Mouse (Mus musculus) layer of hippocampus, adult 9-10 months (tissue): ENCODE measurements around the gene Ccnyl1.
"Not testable (repeated sequence)": the region's sequence is repeated elsewhere in the genome, so short reads cannot be mapped to it uniquely, and the experiment has no call there.

ENCODE experiments used
- DNase-seq: peaks from one replicate; pipeline ENCODE4 v3.0.0; 2022; ENCODE audit warnings: low spot score

The Ccnyl1 gene

GRCm38 (mm10) chr1:64690213-64691013, at the start of gene Ccnyl1:
TSS of gene Ccnyl1 (plus strand) at chr1:64690455.
- peak; percentile 94 for DNase-seq

- no peak for DNase-seq
These were observed 49.2 kb upstream of the Ccnyl1 start for GRCm38 (mm10) chr1:64641069-64641468.

GRCm38 (mm10) chr1:64642541-64642940, 47.7 kb upstream of the Ccnyl1 start:
- not testable (repeated sequence) for DNase-seq

GRCm38 (mm10) chr1:64644513-64644912, 45.7 kb upstream of the Ccnyl1 start:
- no peak for DNase-seq

DNA sequence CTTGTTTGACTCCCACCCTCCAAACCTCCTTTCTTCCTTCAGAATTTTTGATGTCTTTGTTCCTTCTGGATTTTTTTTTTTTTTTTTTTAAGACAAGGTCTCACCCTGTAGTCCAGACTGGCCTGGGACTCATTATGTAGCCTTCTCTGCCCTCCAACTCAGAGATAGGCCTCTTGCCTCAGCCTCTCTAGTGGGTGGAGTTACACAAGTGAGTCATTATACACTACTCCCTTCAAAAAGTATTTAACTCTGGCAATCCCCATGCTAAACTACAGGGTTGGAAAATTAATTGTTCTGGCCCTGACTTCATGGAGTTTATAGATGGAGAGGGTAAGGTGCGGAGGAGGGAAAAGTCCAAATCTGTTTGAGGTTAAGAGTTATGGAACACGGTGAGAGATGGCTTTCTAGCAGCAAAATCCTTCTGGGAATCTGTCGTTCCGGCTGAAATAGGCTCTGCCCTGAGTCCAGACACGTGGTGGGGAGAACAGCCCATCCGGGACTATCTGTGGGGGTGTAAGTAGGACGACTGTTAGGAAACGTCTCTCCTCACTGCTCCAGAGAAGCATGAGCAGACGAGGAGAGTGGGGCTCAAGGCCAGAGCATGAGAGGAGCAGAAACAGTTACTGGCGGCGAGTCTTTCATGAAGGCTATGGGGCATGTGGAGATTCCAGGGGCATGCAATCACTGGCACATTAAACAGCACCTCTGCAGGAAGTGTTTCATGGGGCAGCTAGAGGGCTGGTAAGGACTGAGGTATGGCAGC, 40.7 kb upstream of the Ccnyl1 start:
- no peak for DNase-seq

GRCm38 (mm10) chr1:64653701-64654100, 36.6 kb upstream of the Ccnyl1 start:
- DNase-seq, result no peak

DNA sequence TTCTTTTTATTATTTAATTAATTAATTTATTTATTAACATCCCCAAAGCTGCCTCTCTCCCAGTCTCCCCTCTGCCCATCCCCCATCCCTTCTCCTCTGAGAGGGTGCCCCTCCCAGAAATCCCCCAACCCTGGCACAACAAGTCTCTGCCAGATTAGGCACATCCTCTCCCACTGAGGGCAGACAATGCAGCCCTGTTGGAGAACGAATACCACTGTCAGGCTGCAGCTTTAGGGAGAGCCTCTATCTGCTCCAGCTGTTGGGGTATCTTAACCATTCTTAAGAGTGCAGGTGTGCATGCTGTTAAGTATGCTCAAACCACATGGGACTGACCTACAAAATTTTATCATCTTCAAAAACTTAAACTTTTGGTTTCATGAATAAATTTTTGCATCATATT, 34.8 kb upstream of the Ccnyl1 start:
- no peak for DNase-seq

DNA sequence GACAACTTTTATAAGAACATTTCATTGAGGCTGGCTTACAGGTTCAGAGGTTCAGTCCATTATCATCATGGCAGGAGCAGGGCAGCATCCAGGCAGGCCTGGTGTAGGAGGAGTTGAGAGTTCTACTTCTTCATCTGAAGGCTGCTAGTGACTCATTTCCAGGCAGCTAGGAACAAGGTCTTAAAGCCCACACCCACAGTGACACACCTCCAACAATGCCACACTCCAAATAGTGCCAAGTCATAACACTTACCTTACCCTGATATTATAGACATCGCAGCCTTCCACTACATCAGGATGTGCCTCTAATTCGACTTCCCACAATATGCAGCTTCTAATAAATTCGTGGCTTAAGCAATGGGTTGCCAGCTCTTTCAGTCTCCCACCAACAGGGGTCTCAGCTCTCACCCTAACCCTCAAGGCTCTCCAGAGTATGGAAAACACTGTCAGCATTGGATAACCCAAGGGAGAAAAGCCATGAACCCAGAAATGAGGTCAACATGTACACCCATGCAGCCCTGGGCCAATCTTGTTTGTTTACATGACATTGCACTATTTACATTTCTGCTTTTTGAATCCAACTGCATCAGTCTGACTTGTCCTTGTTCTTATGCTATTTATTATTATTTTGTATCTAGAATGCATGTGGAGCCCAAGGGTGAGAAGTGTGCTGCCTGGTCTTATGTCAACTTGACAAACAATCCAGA, 33.7 kb upstream of the Ccnyl1 start:
- no peak for DNase-seq

DNA sequence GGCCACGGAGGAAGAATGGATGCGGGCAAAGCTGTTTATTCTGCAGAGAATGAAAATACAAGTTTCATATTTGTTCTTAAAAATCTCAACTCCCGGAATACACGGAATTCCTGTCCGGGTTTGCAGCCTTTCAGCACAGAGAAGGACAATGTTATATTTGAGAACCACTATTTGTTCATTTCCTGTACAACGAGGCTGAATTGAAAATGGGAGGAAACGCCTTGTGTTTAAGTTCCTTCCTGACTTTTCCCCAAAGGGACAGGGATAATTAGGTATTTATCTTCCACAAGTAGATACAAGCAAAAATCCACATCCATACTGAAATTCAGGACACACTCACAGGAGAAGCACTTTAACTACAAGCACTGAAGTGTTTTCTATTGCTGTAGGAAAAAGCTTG, 31.4 kb upstream of the Ccnyl1 start:
- no peak for DNase-seq

DNA sequence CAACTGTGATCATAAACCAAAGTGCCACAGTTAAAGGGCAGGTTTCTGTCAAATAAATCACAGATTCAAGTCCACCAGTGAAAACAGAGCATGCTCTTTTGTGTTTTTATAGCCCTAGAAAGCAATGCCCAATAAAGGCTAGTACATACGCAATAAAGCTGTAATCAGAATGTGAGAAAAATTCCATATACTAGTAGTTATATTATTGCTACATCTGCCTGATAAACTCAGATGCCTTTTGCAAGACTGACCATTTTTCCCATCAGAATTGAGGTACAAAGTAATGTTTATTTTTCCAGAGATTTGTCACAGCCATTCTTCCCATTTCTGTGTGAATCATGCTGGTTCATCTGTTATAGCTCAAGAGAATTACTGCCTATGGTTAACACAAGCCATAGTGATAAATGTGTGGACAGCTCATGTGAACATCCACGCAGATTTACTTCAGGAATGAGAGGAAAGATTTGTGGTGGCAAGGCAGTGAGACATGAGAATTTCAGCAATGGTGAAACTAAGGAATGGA, 23.1 kb upstream of the Ccnyl1 start:
- no peak for DNase-seq

DNA sequence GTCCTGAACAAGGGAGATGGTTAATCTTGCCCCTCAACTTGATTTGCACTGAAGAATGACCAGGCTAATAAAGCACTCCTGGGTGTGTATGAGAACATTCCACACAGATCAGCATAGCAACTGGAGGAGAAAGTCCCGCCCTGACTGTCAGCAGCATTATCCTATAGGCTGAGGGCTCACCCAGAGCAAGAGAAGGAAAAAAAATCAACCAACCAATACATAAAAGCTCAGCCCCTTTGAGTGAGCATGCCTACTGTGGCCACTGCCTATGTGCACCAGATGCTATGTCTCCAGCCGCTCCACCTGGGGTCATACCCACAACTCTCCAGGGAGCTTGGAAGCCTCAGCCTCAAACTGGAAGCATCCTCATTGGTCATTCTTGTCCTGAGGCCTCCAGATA, 20.8 kb upstream of the Ccnyl1 start:
- no peak for DNase-seq

DNA sequence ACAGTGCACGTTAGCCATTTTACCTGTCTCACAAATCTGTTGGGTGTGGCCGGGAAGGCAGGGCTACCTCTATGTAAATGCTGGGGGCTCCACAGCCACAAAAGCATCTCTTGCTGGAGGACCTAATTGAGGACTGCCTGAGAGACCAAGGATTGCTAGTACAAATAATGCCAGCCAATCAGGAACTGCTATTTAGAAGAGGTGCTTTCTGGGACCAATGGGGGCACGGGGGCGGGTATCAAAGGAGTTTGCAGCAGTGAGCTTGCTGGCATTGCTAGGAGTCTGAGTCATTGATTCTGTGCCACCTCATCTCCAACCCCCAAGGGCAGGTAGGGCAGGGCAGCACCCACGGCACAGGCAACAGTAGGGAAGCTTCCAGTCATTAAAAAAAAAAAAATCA, 16.3 kb upstream of the Ccnyl1 start:
- DNase-seq, result no peak

DNA sequence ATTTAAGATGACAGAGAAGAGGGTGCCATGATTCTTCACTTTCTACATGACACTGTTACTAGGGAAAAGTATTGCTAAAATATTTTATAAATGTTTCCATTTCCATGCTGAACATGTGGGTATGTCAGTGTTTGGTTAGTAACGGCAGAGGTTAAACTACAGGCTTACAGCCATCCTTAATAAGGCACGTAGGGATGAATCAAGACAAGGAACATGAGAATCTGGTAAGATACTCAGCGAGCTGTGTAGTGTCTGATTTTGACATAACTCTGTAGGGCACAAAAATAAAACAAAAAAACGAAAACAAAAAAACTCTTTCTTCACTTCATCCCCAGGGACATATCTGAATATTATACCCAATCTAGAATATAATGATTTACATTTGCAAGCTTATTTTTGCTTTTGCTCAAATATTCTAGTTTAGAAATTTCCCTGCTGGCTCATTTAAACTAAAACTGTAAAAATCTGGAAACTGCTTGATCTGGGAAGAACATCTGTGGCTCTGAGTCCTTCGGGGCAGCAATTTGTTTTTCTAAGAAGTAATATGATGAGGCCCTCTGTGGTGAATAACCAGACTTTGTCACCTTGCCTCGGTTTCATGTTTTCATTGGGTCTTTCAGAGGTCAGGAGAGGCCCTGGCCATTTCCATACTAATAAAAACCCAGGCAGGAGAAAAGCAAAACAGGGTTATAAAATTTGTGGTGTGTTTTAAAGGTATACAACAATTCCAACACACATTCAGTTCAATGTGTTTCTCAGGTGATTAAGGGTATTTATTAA, 14.0 kb upstream of the Ccnyl1 start:
- no peak for DNase-seq

- no peak for DNase-seq
These were observed 8.8 kb upstream of the Ccnyl1 start for GRCm38 (mm10) chr1:64681499-64681898.

GRCm38 (mm10) chr1:64683039-64683438, 7.2 kb upstream of the Ccnyl1 start:
- no peak for DNase-seq

DNA sequence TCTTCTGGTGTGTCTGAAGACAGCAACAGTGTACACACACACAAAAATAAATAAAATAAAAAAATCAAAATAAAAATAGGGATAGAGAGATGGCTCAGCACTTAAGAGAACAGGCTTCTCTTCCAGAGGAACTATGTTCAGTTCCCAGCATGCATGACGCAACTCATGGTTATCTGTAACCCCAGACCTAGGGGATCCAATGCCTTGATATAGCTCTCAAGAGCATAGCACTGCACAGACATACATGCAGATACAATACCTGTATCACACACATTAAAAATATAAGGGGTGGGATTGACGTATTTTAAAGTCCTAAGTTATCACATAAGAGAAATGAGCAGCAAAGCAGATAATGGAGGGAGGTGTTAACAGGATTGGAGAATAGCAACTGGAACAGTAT, 5.8 kb upstream of the Ccnyl1 start:
- no peak for DNase-seq

DNA sequence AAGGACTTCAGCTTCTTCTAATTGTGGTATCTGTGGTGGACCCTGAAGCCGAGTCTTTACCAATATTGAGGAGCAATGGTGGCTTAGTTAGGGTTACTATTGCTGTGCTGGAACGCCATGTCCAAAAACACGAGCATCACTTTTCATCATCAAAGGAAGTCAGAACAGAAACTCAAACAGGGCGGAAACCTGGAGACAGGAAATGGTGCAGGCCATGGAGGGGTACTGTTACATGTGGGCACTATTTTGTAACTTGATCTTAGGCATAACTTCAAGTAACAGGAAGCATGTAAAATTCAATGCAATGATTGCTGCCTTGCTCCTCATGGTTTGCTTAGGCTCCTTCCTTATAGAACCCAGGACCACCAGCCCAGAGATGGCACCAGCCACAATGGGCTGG, 2.2 kb upstream of the Ccnyl1 start:
- no peak for DNase-seq

DNA sequence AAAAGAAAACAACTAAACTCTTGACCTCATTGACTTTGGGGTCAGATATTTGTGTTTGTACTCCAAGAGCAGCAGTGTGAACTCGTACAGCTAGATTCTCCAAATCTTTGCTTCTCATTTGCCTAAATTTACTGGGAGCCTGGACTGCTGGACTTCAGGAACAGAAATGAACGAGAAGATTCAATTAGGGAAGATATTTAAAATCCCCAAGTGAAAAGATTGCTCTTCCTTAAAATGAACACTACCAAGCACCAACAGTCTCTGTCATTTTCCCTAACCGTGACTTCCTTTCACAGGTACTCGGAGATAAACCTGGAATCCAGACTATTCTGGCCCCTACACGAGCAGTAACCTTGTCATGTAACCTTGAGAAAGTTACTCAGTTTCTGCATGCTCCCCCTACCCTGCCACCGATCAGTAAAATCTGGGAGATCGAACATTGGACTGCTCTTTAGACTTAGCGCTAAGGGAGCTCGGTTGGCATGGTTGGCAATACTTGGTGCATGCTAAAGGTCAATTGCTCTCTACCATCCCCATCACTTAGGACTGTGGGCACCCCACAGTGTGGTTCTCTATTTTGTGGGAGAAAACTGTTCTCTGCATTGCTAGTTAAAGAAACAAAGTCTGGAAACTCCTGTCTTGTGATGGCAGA, 568 bp upstream of the Ccnyl1 start:
- DNase-seq, result no peak

DNA sequence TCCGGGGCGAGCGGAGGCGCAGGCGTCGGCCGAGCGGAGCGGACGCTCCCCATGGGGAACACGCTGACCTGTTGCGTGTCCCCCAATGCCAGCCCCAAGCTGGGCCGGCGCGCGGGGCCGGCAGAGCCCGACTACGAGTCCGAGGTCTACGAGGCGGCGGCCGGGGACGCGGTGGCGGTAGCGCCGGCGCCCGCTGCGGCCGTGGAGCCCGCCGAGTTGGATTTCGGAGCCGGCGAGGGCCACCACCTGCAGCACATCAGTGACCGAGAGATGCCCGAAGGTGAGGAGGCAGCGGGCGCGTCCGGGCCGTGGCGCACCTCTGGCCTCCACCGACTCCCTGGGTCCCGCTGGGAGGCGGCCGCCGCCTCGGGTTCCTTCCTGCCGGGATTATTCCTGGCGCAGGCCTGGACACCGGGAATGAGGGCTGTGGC, 881 bp downstream of the Ccnyl1 start:
- DNase-seq, result no peak

GRCm38 (mm10) chr1:64691581-64691980, 1.3 kb downstream of the Ccnyl1 start:
- DNase-seq, result no peak

DNA sequence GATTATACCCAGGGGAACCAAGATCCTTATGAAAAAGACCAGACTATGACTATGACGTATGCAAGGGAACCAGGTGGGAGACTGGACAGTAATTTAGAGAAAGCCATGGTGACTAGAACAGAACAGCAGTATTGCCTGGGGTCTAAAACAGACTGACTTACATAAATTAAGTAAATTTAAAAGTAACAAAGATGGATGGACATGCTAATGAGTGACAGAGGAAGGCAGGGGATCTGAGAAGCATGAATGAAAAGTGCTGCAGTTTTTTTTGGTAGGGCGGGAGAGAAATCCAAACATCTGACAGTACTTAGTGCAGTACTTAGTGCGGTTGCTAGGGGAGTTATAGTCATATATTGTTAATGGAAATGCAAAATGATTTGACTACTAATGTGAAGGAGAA, 4.9 kb downstream of the Ccnyl1 start:
- no peak for DNase-seq
